ENCODE assay signal across 12 mouse cellular contexts in the genomic region with DNA sequence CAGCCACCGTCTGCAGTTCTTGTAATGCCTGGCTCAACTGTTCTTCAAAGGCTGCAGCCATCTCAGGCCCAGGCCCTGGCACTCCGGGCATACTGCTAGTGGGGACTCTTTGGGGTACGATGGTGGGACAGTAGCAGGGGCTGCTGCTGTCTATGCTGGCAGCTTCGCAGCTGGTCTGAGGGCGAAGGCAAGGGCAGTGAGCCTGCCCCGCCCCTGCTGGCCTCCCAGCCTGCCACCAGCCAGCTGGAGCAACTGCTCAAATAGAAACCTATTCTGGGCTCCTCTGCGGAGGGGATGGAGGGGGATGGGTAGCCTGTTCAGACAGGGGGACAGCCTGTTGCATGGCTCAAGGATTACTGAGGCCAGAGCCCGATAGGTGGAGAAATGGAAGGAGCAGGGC. TPM values are rescaled to one million over a fixed set of nuclear protein-coding genes. Genes with fewer than 3 reads are reported as not detected.
DNase-seq lines count a peak whose midpoint lies in the region; ATAC-seq lines count a peak whose summit lies in the region.
"Had no signal": no experiment of that assay in that cellular context is flagged by ENCODE, and none has a peak within 500 bp of the region (broad histone marks: within the 10 kb centered on the region; RNA-seq: fewer than 3 reads in every experiment).

No protein-coding gene starts in this region.

- peak overlapping the region; percentile 31; the same call in 1 of the 2 replicates for H3K9ac ChIP-seq in limb, embryonic 13.5 days
- peak overlapping the region; percentile 68 for H3K9ac ChIP-seq in heart, embryonic 13.5 days
- H3K9ac ChIP-seq: lung, embryonic 15.5 days; neural tube, embryonic 12.5 days had no signal

- DNase-seq in cerebellum, adult 9-10 months: peak; percentile 17
- DNase-seq in cerebellum, postnatal 36 days: no peak
- no peak for DNase-seq in limb, embryonic 10.5 days (ENCODE audit: low spot score)
- DNase-seq in skeletal muscle tissue, adult 2 months (ENCODE audit: low read depth, low spot score): peak; percentile 85
- DNase-seq in kidney, adult 8-10 months: no peak
- no peak for DNase-seq in ovary, postnatal 10 days (ENCODE audit: low spot score)
- DNase-seq: adrenal gland, postnatal 10 days; right cerebral cortex, adult 18-20 months had no signal

- peaks cover 99% of the 10 kb centered on the region for H3K36me3 ChIP-seq in limb, embryonic 13.5 days
- peaks cover 98% of the 10 kb centered on the region for H3K36me3 ChIP-seq in limb, embryonic 10.5 days
- H3K36me3 ChIP-seq in heart, embryonic 13.5 days: peaks cover 100% of the 10 kb centered on the region

- no peak overlapping the region for H3K4me3 ChIP-seq in limb, embryonic 13.5 days
- H3K4me3 ChIP-seq in limb, embryonic 10.5 days: no peak overlapping the region
- peak overlapping the region; percentile 10; the same call in 1 of the 2 replicates for H3K4me3 ChIP-seq in heart, embryonic 13.5 days
- H3K4me3 ChIP-seq: lung, embryonic 15.5 days; neural tube, embryonic 12.5 days had no signal

- no peak overlapping the region; the same call in 1 of the 2 replicates for H3K4me2 ChIP-seq in limb, embryonic 13.5 days (replicated peaks)
- H3K4me2 ChIP-seq in heart, embryonic 13.5 days: peak overlapping the region; percentile 42
- H3K4me2 ChIP-seq: lung, embryonic 15.5 days; neural tube, embryonic 12.5 days had no signal

- no peaks in the 10 kb centered on the region for H3K9me3 ChIP-seq in limb, embryonic 13.5 days
- H3K9me3 ChIP-seq in limb, embryonic 10.5 days (replicated peaks): no peaks in the 10 kb centered on the region
- no peaks in the 10 kb centered on the region for H3K9me3 ChIP-seq in heart, embryonic 13.5 days
- H3K9me3 ChIP-seq: lung, embryonic 15.5 days; neural tube, embryonic 12.5 days had no signal

- H3K4me1 ChIP-seq in limb, embryonic 13.5 days: no peaks in the 10 kb centered on the region
- no peaks in the 10 kb centered on the region for H3K4me1 ChIP-seq in limb, embryonic 10.5 days
- H3K4me1 ChIP-seq in heart, embryonic 13.5 days: peaks cover 25% of the 10 kb centered on the region
- H3K4me1 ChIP-seq: lung, embryonic 15.5 days; neural tube, embryonic 12.5 days had no signal

- ATAC-seq in limb, embryonic 13.5 days (ENCODE audit: low FRiP score, low read depth): 0 out of 2 replicates have a peak, but pooled peaks have one; percentile 37
- no peak for ATAC-seq in heart, embryonic 13.5 days (ENCODE audit: extremely low read depth, insufficient number of reproducible peaks, low FRiP score, low TSS enrichment)

- 0 out of 2 replicates have a peak overlapping the region, but pooled peaks have one; percentile 22 for H3K27ac ChIP-seq in limb, embryonic 13.5 days
- H3K27ac ChIP-seq in limb, embryonic 10.5 days: no peak overlapping the region
- peak overlapping the region; percentile 70 for H3K27ac ChIP-seq in heart, embryonic 13.5 days (replicated peaks)
- H3K27ac ChIP-seq: lung, embryonic 15.5 days; neural tube, embryonic 12.5 days had no signal

- H3K27me3 ChIP-seq in limb, embryonic 13.5 days: no peaks in the 10 kb centered on the region
- no peaks in the 10 kb centered on the region for H3K27me3 ChIP-seq in limb, embryonic 10.5 days (ENCODE audit: low read depth, poor library complexity, severe bottlenecking)
- no peaks in the 10 kb centered on the region for H3K27me3 ChIP-seq in heart, embryonic 13.5 days (replicated peaks)
- H3K27me3 ChIP-seq: lung, embryonic 15.5 days; neural tube, embryonic 12.5 days had no signal

- 86% methylated on average over 8 of the region's 8 CpGs for WGBS in limb, embryonic 13.5 days
- WGBS in limb, embryonic 10.5 days: 88% methylated on average over 8 of the region's 8 CpGs
- 51% methylated on average over 8 of the region's 8 CpGs for WGBS in heart, embryonic 13.5 days

RNA-seq across cellular contexts. Expression of gene Smtn, which starts 12.6 kb away (rescaled TPM):
- polyA plus RNA-seq in limb, embryonic 13.5 days (2015; fragmentation: Nextera tagmentation; extraction: Ambion mirVana): 57.8 and 63.6 TPM in 2 replicates
- 43.0 and 52.8 TPM in 2 replicates for polyA plus RNA-seq in limb, embryonic 10.5 days (2016; fragmentation: Nextera tagmentation; extraction: Ambion mirVana)
- 77.1 and 79.5 TPM in 2 replicates for polyA plus RNA-seq in heart, embryonic 13.5 days (2015; fragmentation: Nextera tagmentation; extraction: Ambion mirVana)

RNA-seq across cellular contexts. Expression of gene Selenom, which starts 13.3 kb away (rescaled TPM):
- 142 and 153 TPM in 2 replicates for polyA plus RNA-seq in limb, embryonic 13.5 days (2015; fragmentation: Nextera tagmentation; extraction: Ambion mirVana)
- polyA plus RNA-seq in limb, embryonic 10.5 days (2016; fragmentation: Nextera tagmentation; extraction: Ambion mirVana): 24.4 and 35.0 TPM in 2 replicates
- 128 and 130 TPM in 2 replicates for polyA plus RNA-seq in heart, embryonic 13.5 days (2015; fragmentation: Nextera tagmentation; extraction: Ambion mirVana)

RNA-seq across cellular contexts. Expression of gene Inpp5j, which starts 23.1 kb away (rescaled TPM):
- polyA plus RNA-seq in limb, embryonic 13.5 days (2015; fragmentation: Nextera tagmentation; extraction: Ambion mirVana): 0.09 and 0.23 TPM in 2 replicates
- polyA plus RNA-seq in limb, embryonic 10.5 days (2016; fragmentation: Nextera tagmentation; extraction: Ambion mirVana): 0.06 and 0.09 TPM in 2 replicates
- 9.0 and 10.0 TPM in 2 replicates for polyA plus RNA-seq in heart, embryonic 13.5 days (2015; fragmentation: Nextera tagmentation; extraction: Ambion mirVana)

RNA-seq across cellular contexts. Expression of gene Pla2g3, which starts 39.7 kb away (rescaled TPM):
- 0.22 and 0.38 TPM in 2 replicates for polyA plus RNA-seq in limb, embryonic 13.5 days (2015; fragmentation: Nextera tagmentation; extraction: Ambion mirVana)
- polyA plus RNA-seq in limb, embryonic 10.5 days (2016; fragmentation: Nextera tagmentation; extraction: Ambion mirVana): 1.2 and 1.5 TPM in 2 replicates
- polyA plus RNA-seq in heart, embryonic 13.5 days (2015; fragmentation: Nextera tagmentation; extraction: Ambion mirVana): 0.11 and 0.16 TPM in 2 replicates

Comparison
In these comparisons a context has a peak if more than half of its experiments do, and no peak if none do; other contexts are left out.
1. DNase-seq: peak in cerebellum, adult 9-10 months (single experiment) and skeletal muscle tissue, adult 2 months (single experiment); none in cerebellum, postnatal 36 days (0 of 2), limb, embryonic 10.5 days (single experiment), kidney, adult 8-10 months (0 of 2) and ovary, postnatal 10 days (single experiment).